Mouse (Mus musculus) midbrain, postnatal 0 days (tissue): Measurements from ENCODE around the gene Cspg4. TPM values are rescaled to one million over a fixed set of nuclear protein-coding genes. Genes with fewer than 3 reads are reported as not detected.
A peak's percentile ranks its signal among the peaks of the same experiment; 100 is the strongest.

Source experiments
- ATAC-seq: fragments of 200-750 bp; cut with Nextera tagmentation; 2 replicates; pipeline ENCODE4 v1.8.0; 2017; ENCODE audit warnings: moderate number of reproducible peaks, mild to moderate bottlenecking, moderate TSS enrichment, moderate library complexity; ENCODE audit not compliant: low FRiP score
- DNase-seq: peaks from one replicate; pipeline ENCODE4 v3.0.0-alpha.2; 2015; ENCODE audit warnings: low spot score
- H3K27ac ChIP-seq: fragments of 300-500 bp; sonication (generic); 2 replicates; pipeline ENCODE4 v1.5.1; 2014; ENCODE audit warnings: low read depth, mild to moderate bottlenecking, low read length, mixed read lengths
- H3K27me3 ChIP-seq: fragments of 300-500 bp; sonication (generic); 2 replicates; pipeline ENCODE4 v1.6.1; 2014; ENCODE audit warnings: low read length, control low read depth, mixed read lengths; ENCODE audit not compliant: insufficient read depth
- H3K36me3 ChIP-seq: fragments of 300-500 bp; sonication (generic); 2 replicates; pipeline ENCODE4 v1.6.1; 2014; ENCODE audit warnings: low read length, control low read depth, mixed read lengths; ENCODE audit not compliant: insufficient read depth
- H3K4me1 ChIP-seq: fragments of 300-500 bp; sonication (generic); 2 replicates; pipeline ENCODE4 v1.6.1; 2014; ENCODE audit warnings: mild to moderate bottlenecking, control low read depth, antibody characterized with exemption, low read length, mixed read lengths; ENCODE audit not compliant: insufficient read depth
- H3K4me2 ChIP-seq: fragments of 300-500 bp; sonication (generic); 2 replicates; pipeline ENCODE4 v1.6.1; 2014; ENCODE audit warnings: low read depth, mild to moderate bottlenecking, low read length, mixed read lengths; ENCODE audit not compliant: poor library complexity, severe bottlenecking
- H3K4me3 ChIP-seq: fragments of 300-500 bp; sonication (generic); 2 replicates; pipeline ENCODE4 v1.5.1; 2014; ENCODE audit warnings: low read depth, mild to moderate bottlenecking, low read length, moderate library complexity
- H3K9ac ChIP-seq: fragments of 300-500 bp; sonication (generic); replicated peaks from 2 replicates; pipeline ENCODE4 v1.6.1; 2014; ENCODE audit warnings: mild to moderate bottlenecking, low read length, moderate library complexity, mixed read lengths; ENCODE audit not compliant: poor library complexity, severe bottlenecking
- H3K9me3 ChIP-seq: fragments of 300-500 bp; sonication (generic); 2 replicates; pipeline ENCODE4 v1.6.1; 2016; ENCODE audit warnings: low read length, control low read depth
- CTCF ChIP-seq: IDR thresholded peaks from 2 replicates; pipeline ENCODE4 v1.5.1; 2016; ENCODE audit warnings: antibody characterized with exemption, mild to moderate bottlenecking
- WGBS: fragments of 180-500 bp; shearing (Covaris S2); extraction: QIAGEN DNeasy Blood & Tissue Kit; methylation state at CpG from one replicate; pipeline ENCODE4 v1.1.7; 2014; 5-methylcytosine and 5-hydroxymethylcytosine counted together
- polyA plus RNA-seq: library from polyadenylated mRNA; unstranded; fragments of >200 nt; fragmentation: Nextera tagmentation; extraction: Ambion mirVana; gene quantifications from 2 replicates; pipeline ENCODE4 v1.2.1, GENCODE M21; 2015
- total RNA-seq: library from RNA; depleted of rRNA; stranded (reverse); fragments of >200 nt; gene quantifications from 2 replicates; pipeline ENCODE4 v1.2.3, GENCODE M21; 2014

Cspg4 gene
- total and polyA plus RNA-seq, 2 experiments from 2014 or later, result 7.5 to 37.3 TPM

- no peak overlapping the region for H3K4me2 ChIP-seq
- no peaks in the 10 kb centered on the region for H3K36me3 ChIP-seq
- TF ChIP-seq CTCF, result no peak
- DNase-seq (no peak), ATAC-seq (no peak)
- no peak overlapping the region for H3K4me3 ChIP-seq
- H3K9me3 ChIP-seq, result no peaks in the 10 kb centered on the region
- H3K27ac ChIP-seq, result no peak overlapping the region
- no peaks in the 10 kb centered on the region for H3K27me3 ChIP-seq
- H3K4me1 ChIP-seq, result no peaks in the 10 kb centered on the region
- H3K9ac ChIP-seq, result no peak overlapping the region
- WGBS, result 69% methylated on average over 2 of the region's 2 CpGs
Measured at GRCm38 (mm10) chr9:56917131-56917530, 52.3 kb downstream of the Cspg4 start.

DNA sequence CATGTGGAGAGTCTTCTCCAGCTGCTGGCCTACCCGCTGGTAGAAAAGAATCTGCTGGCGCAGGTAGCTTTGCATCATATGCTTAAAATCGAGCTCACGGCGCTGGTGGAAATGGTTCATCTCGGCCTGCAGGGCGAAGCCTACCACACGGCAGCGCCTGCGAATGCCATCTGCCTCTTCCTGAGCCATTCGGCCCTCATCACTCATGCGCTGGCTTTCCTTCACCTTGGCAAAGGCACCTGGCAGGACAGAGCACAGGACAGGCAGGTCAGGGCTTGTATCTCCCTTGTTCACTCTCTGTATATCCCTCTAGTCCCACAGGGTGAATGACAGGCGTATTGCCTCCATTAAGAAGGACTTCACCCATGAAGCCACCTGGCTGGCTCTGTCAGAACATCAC, 53.6 kb downstream of the Cspg4 start:
- no peak overlapping the region for H3K9ac ChIP-seq
- H3K4me3 ChIP-seq, result no peak overlapping the region
- no peaks in the 10 kb centered on the region for H3K9me3 ChIP-seq
- 95% methylated on average over 13 of the region's 13 CpGs for WGBS
- H3K4me2 ChIP-seq, result no peak overlapping the region
- H3K4me1 ChIP-seq, result no peaks in the 10 kb centered on the region; the same call in 1 of the 2 replicates
- no peak for TF ChIP-seq CTCF
- H3K36me3 ChIP-seq, result no peaks in the 10 kb centered on the region
- no peak overlapping the region for H3K27ac ChIP-seq
- ATAC-seq (no peak), DNase-seq (no peak)
- H3K27me3 ChIP-seq, result no peaks in the 10 kb centered on the region

DNA sequence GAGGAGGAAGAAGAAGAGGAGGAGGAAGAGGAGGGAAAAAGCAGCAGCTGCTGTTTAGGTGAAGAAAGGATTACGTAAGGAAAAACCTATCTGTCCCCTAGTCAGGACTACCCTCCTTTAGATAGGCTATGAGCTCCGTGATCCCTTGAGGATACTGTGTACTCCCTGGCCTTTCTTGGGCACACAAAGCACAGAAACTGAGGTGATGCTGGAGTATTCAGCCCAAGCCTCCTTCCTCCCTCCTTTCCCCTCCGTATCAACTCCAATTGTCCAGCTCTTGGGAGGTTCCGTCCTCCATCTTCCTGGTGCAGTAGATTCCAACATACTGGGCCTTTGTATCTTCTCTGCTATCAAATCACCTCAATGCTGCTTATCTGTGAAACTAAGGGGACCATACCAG, 57.9 kb downstream of the Cspg4 start:
- Histone ChIP-seq H3K4me1 (no peaks in the 10 kb centered on the region; the same call in 1 of the 2 replicates), H3K27me3 (0 out of 2 replicates have a peak, but pooled peaks cover 11% of the 10 kb centered on the region), H3K9ac (no peak overlapping the region), H3K36me3 (no peaks in the 10 kb centered on the region), H3K4me3 (no peak overlapping the region), H3K9me3 (no peaks in the 10 kb centered on the region), H3K4me2 (no peak overlapping the region), H3K27ac (no peak overlapping the region)
- 91% methylated on average over 4 of the region's 4 CpGs for WGBS
- ATAC-seq (no peak), DNase-seq (no peak)
- TF ChIP-seq CTCF, result no peak

DNA sequence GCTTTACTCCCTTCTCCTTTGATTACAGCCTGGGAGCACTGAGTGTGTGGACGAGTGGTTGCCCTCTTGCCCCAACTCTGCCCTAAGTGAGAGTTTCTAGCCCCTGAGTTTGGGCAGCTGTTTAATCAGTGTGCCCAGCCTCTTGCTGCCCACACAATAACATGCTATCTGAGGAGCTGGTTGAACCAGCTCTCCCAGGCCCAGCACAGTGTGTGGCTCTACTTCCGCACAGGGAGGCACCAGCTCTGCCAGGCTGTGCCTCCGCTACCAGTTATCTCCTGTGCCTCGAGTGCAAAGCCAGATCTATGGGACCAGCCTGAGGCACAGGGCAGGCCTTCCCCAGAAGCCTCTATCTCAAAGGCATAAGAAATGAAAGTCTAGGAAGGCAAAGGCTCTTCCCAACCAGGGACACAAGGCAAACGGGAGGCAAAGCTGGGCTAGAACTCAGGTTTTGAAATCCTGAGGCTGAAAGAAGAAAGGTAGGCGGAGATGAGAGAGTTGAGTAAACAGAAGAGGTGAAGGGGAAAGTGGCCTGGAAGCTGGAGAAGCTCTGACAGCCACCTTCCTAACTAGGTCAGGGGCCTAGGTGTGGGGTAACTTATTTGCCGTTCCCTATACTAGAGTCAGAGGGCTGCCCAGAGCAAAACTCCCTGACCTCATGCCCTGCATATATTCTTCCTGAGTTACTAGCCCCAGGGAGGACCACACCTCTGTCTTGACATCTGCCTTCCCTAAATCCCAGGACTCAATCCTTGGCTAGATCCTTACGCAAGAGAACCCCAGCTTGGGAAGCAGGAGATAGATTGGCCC, 59.2 kb downstream of the Cspg4 start:
- Histone ChIP-seq H3K36me3 (no peaks in the 10 kb centered on the region), H3K4me2 (peak overlapping the region; percentile 32), H3K27me3 (0 out of 2 replicates have a peak, but pooled peaks cover 11% of the 10 kb centered on the region), H3K4me1 (peaks cover 3% of the 10 kb centered on the region; the same call in 1 of the 2 replicates), H3K9ac (0 out of 2 replicates have a peak overlapping the region, but pooled peaks have one; percentile 13), H3K4me3 (no peak overlapping the region), H3K9me3 (no peaks in the 10 kb centered on the region), H3K27ac (no peak overlapping the region)
- ATAC-seq (no peak), DNase-seq (no peak)
- no peak for TF ChIP-seq CTCF
- WGBS, result 69% methylated on average over 8 of the region's 8 CpGs

GRCm38 (mm10) chr9:56924651-56925027, 59.8 kb downstream of the Cspg4 start:
- Histone ChIP-seq H3K27me3 (peaks cover 16% of the 10 kb centered on the region; the same call in 1 of the 2 replicates), H3K4me3 (no peak overlapping the region), H3K4me2 (peak overlapping the region; percentile 32; the same call in 1 of the 2 replicates), H3K9ac (no peak overlapping the region), H3K27ac (no peak overlapping the region), H3K36me3 (no peaks in the 10 kb centered on the region), H3K9me3 (no peaks in the 10 kb centered on the region), H3K4me1 (peaks cover 3% of the 10 kb centered on the region; the same call in 1 of the 2 replicates)
- WGBS, result 29% methylated on average over 7 of the region's 7 CpGs
- DNase-seq (peak; percentile 66), ATAC-seq (0 out of 2 replicates have a peak, but pooled peaks have one; percentile 38)
- no peak for TF ChIP-seq CTCF
